Mouse (Mus musculus) embryo, embryonic 10 days (tissue): ENCODE measurements around the gene Dram1.

Experiments
- DNase-seq: peaks from one replicate; pipeline ENCODE4 v3.0.0-alpha.2; 2015; ENCODE audit warnings: low spot score

Dram1 gene

GRCm38 (mm10) chr10:88284343-88284990 is 94.4 kb downstream of the Dram1 start:
- DNase-seq: no peak

- no peak for DNase-seq
Observed at GRCm38 (mm10) chr10:88281699-88282098, 97.2 kb downstream of the Dram1 start.

GRCm38 (mm10) chr10:88274045-88274444 is 104.8 kb downstream of the Dram1 start:
- no peak for DNase-seq
